Mouse (Mus musculus): ENCODE measurements at regions not wholly inside any gene's neighbourhood (a gene's known extent, or its start where the extent isn't known, plus 50 kb on each side); places are given as distances from the start of the nearest gene placed in this dataset.
A peak's percentile ranks its signal among the peaks of the same experiment; 100 is the strongest.

- no peak for DNase-seq
Measured at GRCm38 (mm10) chr13:28750949-28751692, 202.4 kb downstream of the Sox4 start.

DNA sequence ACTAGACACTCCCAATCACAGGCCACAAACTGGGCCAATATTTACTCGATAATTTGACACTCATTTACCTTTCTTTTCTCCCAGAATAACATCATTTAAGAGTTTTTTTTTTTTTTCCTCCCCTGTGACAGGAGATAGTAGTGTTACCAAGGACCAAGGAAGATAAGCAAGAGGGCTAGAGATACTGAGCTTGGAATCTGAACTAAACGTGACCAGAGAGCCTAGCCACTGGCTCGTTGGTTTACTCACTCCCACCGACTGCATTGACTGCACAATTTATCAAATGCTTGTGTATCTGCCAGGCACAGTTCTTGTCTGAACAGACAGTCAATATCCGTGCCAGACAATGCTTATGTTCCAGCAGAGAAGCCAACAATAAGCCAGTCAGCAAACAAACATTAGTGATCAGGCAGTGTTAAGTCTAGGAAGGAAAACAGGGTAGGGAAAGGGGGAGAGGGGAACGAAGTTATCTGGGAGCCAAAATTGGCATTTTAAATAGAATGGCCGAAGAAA, 213.3 kb downstream of the Sox4 start:
- no peak for DNase-seq

GRCm38 (mm10) chr13:28738160-28739100, 215.1 kb downstream of the Sox4 start:
- no peak for DNase-seq

DNA sequence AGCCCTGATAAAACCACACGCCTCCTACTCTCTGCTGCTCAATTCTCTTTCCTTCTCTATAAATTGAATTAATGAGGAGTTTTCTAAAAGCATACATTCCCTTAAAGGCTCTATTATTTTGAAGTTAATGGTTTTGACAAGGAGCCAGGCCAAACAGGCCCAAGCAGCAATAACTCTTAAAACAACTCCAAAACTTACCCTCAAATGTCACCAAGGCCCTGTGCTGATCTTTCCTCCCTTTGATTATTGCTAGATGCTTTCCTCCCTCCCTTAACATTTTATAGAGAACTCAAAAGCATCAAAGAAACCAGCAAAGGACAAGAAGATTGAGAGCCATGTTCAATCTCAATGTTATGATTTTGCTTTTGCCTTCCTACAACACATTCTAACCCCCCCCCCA, 221.0 kb downstream of the Sox4 start:
- DNase-seq, result no peak

GRCm38 (mm10) chr13:28732036-28732435, 221.5 kb downstream of the Sox4 start:
- DNase-seq, result no peak

- DNase-seq, result no peak
Measured at GRCm38 (mm10) chr13:28730059-28730580, 223.4 kb downstream of the Sox4 start.

DNA sequence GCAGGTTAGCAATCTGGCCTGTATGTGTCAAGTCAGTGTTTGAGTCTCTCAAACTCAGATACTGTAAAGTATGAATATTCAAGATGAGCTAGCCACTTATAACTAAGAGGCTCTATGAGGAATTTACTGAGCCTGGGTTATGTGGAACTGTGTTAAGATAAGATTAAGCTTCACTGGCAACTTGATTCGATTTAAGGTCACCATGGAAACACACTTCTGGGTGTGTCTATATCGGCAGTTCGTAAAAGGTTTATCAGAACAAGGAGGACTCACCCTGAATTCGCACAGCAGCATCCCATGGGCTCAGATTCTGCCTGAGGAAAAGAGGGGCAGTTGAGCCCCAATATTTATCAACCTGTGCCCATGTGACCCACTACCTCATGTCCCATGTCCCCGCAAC, 224.7 kb downstream of the Sox4 start:
- no peak for DNase-seq

DNA sequence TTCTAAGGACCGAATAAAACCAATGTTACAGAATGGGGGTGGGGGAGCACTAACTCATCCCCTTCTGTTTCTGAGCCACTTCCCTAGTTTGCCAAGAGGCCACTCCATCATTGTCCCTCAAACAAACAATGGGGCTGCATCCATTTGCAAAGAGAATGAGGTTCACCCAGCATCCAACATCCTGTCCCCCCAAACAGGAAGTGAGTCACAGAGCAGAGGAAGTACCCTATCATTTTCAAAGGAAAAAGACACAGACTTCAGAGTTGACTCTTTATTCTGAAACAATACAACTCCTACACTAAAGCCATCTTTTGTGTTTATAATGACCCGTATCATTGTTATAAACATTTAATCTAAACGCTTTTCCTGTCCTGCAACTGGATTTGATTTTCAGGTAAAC, 229.2 kb downstream of the Sox4 start:
- no peak for DNase-seq

DNA sequence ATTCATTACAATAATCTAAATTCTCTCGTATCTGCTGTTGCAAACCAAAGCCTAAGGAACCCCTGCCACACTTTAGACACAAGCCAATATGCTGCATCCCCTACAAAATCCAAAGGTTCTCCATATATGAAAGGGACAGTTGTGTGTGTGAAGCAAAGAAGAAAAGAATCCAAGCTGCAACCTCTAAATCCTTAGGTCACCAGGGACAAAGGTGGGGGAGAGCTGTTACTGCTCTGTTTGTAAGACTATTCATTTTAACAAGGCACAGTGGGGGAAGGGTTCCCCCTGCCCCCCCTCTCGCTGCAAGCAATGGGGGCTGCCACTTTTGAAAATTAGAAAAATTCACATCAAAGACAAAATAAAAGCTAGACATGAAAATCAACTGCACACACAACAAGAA, 231.4 kb downstream of the Sox4 start:
- no peak for DNase-seq

DNA sequence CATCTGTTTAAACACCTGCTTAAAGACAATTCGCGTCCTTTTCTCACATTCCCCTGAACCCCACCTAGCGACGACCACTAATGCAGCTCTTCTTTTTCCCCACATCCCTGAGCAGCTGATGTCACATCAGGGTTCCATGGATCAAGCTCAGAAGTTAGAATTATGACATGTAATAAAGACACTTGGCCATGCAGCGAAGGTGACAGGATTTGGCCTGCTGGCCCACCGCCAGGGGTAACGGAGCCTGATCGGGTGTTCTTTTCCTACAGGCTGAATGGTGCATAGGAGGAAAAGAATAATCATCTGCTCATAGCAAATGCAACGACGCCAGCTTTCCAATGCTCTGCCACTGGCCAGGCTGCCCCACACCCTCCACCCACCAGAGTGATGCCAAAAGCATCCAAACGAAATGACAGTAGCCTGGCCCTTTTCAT, 231.9 kb downstream of the Sox4 start:
- DNase-seq, result peak; percentile 28

DNA sequence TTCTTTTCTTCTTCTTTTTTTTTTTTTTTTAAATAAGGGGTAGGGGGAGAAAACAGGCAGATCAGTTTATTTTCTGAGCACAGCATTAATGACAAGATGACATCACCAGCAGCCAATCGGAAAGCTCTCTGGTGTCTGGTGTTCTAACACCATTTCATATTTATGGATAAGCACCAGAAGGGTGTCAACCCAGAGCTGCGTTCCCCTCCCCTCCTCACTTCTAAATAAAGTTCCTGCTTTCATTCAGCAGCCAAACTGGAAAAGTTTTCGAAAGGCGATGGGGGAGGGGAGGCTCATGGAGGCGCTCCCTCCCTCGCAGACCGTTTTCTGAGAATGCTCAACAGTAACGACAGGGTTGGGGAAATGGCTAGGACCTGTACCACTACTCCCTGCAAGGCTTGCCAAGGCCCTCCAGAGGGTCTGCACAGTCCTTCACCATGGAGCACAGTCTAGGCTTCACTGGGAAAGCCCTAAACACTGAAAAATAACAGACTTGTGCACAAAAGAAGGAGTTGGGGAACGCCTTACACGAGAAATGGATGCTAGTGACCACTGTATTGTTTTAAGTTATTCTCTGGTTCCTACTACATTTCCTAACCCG, 232.8 kb downstream of the Sox4 start:
- peak; percentile 51 for DNase-seq

DNA sequence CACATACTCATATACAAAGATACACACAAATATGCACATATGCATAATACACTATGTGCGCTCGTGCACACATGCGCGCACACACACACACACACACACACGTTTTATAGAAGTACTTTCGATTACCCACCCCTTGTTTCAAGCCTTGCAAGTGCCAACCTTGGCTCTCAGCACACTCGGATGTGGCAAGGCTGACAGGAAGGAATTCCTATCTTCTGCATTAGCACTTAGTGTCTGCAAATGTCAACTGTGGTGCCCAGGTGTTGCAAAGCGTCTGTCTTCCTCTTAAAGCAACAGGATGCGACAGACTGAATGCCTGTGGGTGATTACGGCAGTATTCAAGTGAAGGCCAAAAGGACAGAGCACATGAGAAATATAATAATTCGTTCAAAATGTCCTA, 233.3 kb downstream of the Sox4 start:
- peak; percentile 63 for DNase-seq

- no peak for DNase-seq
Measured at GRCm38 (mm10) chr13:28718868-28719265, 234.6 kb downstream of the Sox4 start.

GRCm38 (mm10) chr13:28718169-28718867, 235.2 kb downstream of the Sox4 start:
- peak; percentile 34 for DNase-seq

DNA sequence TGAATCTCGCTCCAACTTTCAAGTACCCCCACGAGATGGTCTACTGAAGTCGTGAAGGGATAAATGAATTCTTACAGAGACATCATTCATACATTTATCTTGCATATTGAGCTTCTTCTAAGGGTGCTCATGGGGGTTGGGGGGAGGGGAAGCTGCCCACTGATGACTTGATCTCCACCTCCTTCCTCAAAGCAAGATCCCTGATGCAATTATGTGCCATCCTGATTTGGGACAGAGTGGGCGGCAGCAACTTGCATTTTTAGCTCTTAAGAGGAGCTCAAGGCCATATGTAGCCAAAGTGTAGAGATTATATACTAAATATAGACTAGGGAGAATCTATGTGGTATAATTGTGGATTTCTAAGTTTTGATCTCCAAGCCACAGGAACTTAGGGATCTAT, 236.1 kb downstream of the Sox4 start:
- no peak for DNase-seq

DNA sequence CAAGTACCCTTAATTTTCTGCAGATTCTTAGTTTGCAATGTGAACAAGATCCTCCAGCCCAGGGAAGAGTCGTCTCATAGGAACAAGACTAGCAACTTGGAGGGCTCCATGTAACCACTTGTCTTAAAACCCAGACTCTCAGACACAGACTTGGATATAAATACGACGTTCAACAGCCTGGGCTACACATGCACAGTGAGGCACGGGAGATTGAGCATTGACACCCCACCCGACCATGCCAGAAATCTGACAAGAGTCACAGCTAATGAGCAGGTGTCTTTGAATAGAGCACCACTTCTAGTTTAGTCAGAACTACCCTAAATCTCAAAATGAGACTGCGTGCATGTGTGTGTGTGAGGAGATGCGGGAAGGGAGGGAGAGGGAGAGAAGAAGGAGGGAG, 243.5 kb downstream of the Sox4 start:
- DNase-seq, result no peak

GRCm38 (mm10) chr13:28701309-28701708, 252.2 kb downstream of the Sox4 start:
- DNase-seq, result no peak

GRCm38 (mm10) chr13:28700081-28700480, 253.4 kb downstream of the Sox4 start:
- DNase-seq, result no peak

GRCm38 (mm10) chr13:28699490-28700032, 254.0 kb downstream of the Sox4 start:
- no peak for DNase-seq

DNA sequence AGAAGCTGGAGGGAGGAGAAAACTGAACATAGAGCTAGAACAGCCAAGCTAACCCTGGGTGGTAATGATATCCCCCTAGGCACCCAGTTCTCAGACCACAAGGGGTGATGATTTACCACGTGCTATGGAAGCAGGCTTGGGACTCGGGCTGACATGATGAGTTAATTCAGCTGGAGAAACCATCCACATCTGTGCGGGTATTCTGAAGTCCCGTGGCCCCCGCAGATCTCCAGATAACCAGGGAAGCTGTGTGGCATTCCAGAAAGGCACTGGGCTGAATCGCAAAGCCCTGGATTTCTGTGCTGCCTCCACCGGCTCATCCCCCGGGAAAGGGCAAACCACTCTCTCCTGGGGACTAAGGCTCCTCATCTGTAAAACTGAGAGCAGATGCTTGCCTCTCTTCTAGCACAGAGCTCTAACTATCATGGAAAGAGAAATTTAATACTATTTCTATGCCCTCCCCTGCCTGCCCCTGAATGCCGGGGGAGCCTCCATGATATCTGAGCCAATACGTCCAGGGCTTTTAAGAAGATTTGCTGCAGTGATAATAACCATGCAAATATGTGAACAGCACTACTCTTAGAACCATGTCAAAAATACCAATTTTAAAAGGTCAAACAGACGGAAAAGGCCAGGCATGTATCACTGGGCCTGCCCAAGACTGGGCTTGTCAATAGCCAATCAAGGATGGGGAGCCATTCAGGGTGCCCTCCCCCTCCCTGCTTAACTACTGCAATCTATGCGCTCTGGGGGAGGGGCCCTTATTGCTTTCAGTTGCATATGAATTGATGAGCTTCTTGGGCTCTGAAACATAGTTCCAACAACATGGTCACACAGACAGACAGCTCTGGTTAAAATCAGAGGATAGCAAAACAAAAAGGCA, 255.5 kb downstream of the Sox4 start:
- DNase-seq, result no peak

- peak; percentile 40 for DNase-seq
Measured at GRCm38 (mm10) chr13:28693078-28693477, 260.4 kb downstream of the Sox4 start.

Data from thymus, postnatal 4 days (tissue).